Mouse (Mus musculus) hindbrain, embryonic 14.5 days (tissue): ENCODE data around the gene Grb7. TPM values are rescaled to one million over a fixed set of nuclear protein-coding genes. Genes with fewer than 3 reads are reported as not detected.

Experiments used
- ATAC-seq: fragments of 200-750 bp; cut with Nextera tagmentation; 2 replicates; pipeline ENCODE4 v1.8.0; 2017; ENCODE audit warnings: moderate number of reproducible peaks, mild to moderate bottlenecking, moderate TSS enrichment, moderate library complexity; ENCODE audit not compliant: low FRiP score
- DNase-seq: peaks from one replicate; pipeline ENCODE4 v3.0.0-alpha.2; 2015; ENCODE audit warnings: low spot score
- H3K27ac ChIP-seq: fragments of 300-500 bp; sonication (generic); 2 replicates; pipeline ENCODE4 v1.5.1; 2014; ENCODE audit warnings: mild to moderate bottlenecking, moderate library complexity
- H3K27me3 ChIP-seq: fragments of 300-500 bp; sonication (generic); 2 replicates; pipeline ENCODE4 v1.6.1; 2014; ENCODE audit warnings: mild to moderate bottlenecking, low read length, mixed read lengths; ENCODE audit not compliant: control insufficient read depth, insufficient read depth
- H3K36me3 ChIP-seq: fragments of 300-500 bp; sonication (generic); replicated peaks from 2 replicates; pipeline ENCODE4 v1.6.1; 2014; ENCODE audit not compliant: control insufficient read depth, insufficient read depth
- H3K4me1 ChIP-seq: fragments of 300-500 bp; sonication (generic); replicated peaks from 2 replicates; pipeline ENCODE4 v1.6.1; 2014; ENCODE audit warnings: antibody characterized with exemption, low read length, mixed read lengths; ENCODE audit not compliant: control insufficient read depth, insufficient read depth
- H3K4me2 ChIP-seq: fragments of 300-500 bp; sonication (generic); replicated peaks from 2 replicates; pipeline ENCODE4 v1.6.1; 2014; ENCODE audit warnings: mild to moderate bottlenecking, moderate library complexity
- H3K4me3 ChIP-seq: fragments of 300-500 bp; sonication (generic); replicated peaks from 2 replicates; pipeline ENCODE4 v1.5.1; 2014; ENCODE audit warnings: mild to moderate bottlenecking, low read length
- H3K9ac ChIP-seq: fragments of 300-500 bp; sonication (generic); 2 replicates; pipeline ENCODE4 v1.6.1; 2014
- H3K9me3 ChIP-seq: fragments of 300-500 bp; sonication (generic); 2 replicates; pipeline ENCODE4 v1.6.1; 2016; ENCODE audit warnings: low read length; ENCODE audit not compliant: control insufficient read depth
- whole genome bisulfite sequencing: fragments of 180-500 bp; shearing (Covaris S2); extraction: QIAGEN DNeasy Blood & Tissue Kit; methylation state at CpG from one replicate; pipeline ENCODE4 v1.1.7; 2014; 5-methylcytosine and 5-hydroxymethylcytosine counted together
- polyA plus RNA-seq: library from polyadenylated mRNA; unstranded; fragments of >200 nt; fragmentation: Nextera tagmentation; extraction: Ambion mirVana; gene quantifications from 2 replicates; pipeline ENCODE4 v1.2.1, GENCODE M21; 2014

The Grb7 gene
- polyA plus RNA-seq, 1 experiment from 2014 or later: 1.1 TPM

DNA sequence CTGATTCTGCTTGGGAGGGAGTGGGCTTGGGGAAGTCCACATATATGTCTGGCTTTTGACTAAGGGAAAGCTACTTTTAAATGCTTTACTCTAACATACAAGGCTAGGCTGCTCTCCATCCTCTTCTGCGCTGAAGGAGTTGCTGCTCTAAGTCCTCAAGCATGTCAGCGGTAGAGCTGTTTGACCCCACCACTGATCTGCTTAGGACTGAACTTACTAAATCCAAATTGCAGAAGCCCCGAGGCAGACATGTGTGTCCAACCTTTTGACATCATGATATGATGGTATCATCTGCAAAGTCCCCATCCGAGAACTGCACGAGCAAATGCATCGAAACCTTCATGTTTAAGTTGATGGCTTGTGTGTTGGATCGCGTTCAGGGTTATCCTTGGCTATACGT is 13.7 kb downstream of the Grb7 start:
- WGBS: 81% methylated on average over 9 of the region's 9 CpGs
- Histone ChIP-seq H3K36me3 (no peaks in the 10 kb centered on the region), H3K4me1 (peaks cover 7% of the 10 kb centered on the region), H3K9ac (no peak overlapping the region), H3K4me3 (no peak overlapping the region), H3K4me2 (no peak overlapping the region), H3K27ac (no peak overlapping the region), H3K27me3 (peaks cover 28% of the 10 kb centered on the region), H3K9me3 (no peaks in the 10 kb centered on the region)
- DNase-seq (no peak), ATAC-seq (no peak)

GRCm38 (mm10) chr11:98461109-98461720 is 15.0 kb downstream of the Grb7 start:
- H3K36me3 ChIP-seq: no peaks in the 10 kb centered on the region
- H3K27ac ChIP-seq: no peak overlapping the region
- H3K4me3 ChIP-seq: no peak overlapping the region
- ATAC-seq (no peak), DNase-seq (no peak)
- 65% methylated on average over 6 of the region's 6 CpGs for WGBS
- peaks cover 28% of the 10 kb centered on the region for H3K27me3 ChIP-seq
- H3K9me3 ChIP-seq: no peaks in the 10 kb centered on the region
- no peak overlapping the region for H3K4me2 ChIP-seq
- H3K9ac ChIP-seq: no peak overlapping the region
- peaks cover 7% of the 10 kb centered on the region for H3K4me1 ChIP-seq

- H3K27ac ChIP-seq: no peak overlapping the region
- ATAC-seq (no peak), DNase-seq (no peak)
- H3K27me3 ChIP-seq: peaks cover 28% of the 10 kb centered on the region
- H3K9ac ChIP-seq: no peak overlapping the region
- no peaks in the 10 kb centered on the region for H3K9me3 ChIP-seq
- H3K4me1 ChIP-seq: peaks cover 7% of the 10 kb centered on the region; the same call in 1 of the 2 replicates
- H3K36me3 ChIP-seq: no peaks in the 10 kb centered on the region
- no peak overlapping the region for H3K4me3 ChIP-seq
- H3K4me2 ChIP-seq: no peak overlapping the region
- WGBS: 92% methylated on average over 6 of the region's 6 CpGs
Measured at GRCm38 (mm10) chr11:98462255-98462654, 16.1 kb downstream of the Grb7 start.

DNA sequence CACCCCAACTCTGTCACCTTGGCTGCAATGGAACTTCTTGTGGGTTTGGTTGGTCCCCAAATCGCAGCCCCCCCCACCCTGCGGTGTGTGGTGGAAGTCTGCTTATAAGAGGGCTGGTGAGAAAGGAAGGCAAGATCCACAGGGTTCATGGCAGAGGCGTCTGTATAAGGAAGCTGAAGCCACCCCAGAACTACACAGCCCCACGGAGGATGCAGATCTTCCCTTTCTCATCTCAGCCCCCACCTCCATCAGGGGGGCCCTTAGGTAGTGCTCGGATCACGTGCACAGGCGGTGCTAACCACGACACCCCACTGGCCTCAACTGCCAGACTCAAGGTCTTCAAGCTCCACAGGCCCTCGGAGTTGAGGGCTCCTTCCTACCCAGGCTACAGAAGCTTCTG is 17.7 kb downstream of the Grb7 start:
- Histone ChIP-seq H3K4me1 (no peaks in the 10 kb centered on the region), H3K4me2 (no peak overlapping the region), H3K27ac (no peak overlapping the region), H3K4me3 (no peak overlapping the region), H3K9ac (no peak overlapping the region), H3K36me3 (no peaks in the 10 kb centered on the region), H3K9me3 (no peaks in the 10 kb centered on the region), H3K27me3 (peaks cover 18% of the 10 kb centered on the region)
- ATAC-seq (no peak), DNase-seq (no peak)
- 83% methylated on average over 9 of the region's 9 CpGs for WGBS

DNA sequence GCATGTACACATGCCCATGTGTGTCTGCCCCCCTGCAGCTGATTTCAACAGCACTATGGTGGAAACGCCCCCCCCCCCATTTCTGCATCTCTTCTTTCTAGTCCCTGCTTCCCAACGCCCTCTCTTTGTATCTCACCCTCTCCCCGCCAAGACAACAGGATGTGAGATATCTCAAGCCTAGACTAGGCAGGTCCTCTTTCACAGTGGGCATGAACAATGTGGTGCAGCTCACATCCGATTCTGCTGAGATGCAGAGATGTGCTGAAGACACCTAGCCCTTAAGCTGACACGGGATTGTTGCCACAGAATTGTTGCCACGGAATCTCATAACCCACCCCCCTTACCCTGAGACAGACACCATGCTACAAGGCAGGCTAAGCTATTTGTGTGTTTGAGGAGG is 18.3 kb downstream of the Grb7 start:
- H3K9ac ChIP-seq: no peak overlapping the region
- 88% methylated on average over 6 of the region's 6 CpGs for WGBS
- H3K4me1 ChIP-seq: no peaks in the 10 kb centered on the region
- H3K4me3 ChIP-seq: no peak overlapping the region
- ATAC-seq: no peak
- H3K27ac ChIP-seq: no peak overlapping the region
- peaks cover 12% of the 10 kb centered on the region for H3K27me3 ChIP-seq
- DNase-seq: no peak
- H3K9me3 ChIP-seq: no peaks in the 10 kb centered on the region
- H3K4me2 ChIP-seq: no peak overlapping the region
- no peaks in the 10 kb centered on the region for H3K36me3 ChIP-seq

DNA sequence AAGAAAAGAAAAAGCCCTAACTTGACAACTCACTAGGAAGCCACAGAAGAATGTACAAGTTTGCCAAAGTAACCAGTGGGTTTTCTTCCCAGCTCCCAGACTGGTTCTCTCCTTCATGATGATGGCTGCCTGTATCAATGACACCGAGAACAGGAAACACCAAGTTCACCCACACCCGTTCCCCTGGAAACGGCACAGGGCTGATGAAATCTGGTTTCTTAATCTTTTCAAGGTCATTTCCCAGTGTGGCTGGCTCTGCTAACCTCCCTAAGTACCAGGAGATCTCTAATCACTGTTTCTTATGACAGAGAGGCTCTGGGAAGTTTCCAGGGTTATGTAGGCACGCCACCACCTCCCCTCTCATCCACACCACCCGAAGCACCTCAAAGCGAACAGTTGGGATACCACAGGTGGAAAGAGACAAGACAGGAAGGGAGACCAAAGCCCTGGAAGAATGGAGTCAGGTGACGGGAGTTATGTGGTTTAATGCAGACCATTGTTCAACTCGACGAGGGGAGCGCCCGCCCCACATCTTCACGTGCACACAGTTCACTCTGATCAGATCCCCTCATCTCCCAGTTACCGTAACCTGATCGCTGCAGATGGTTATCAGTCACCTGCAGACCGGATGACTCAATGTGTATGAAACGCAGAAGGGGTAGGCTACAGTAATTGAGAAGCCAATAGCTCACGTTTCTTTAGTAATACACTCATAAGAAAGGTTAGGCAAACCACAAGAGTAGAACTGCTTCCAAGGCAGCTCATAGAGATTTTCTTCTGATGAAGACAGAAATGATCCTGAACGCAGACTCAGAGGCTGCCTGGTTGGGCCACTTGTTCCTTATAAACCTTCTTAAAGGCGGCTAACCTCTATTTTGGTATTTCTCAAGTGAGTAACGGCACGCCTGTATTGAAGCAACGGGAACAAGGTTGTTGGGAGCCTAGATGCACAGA is 23.8 kb downstream of the Grb7 start:
- Histone ChIP-seq H3K4me2 (no peak overlapping the region), H3K27ac (no peak overlapping the region)

DNA sequence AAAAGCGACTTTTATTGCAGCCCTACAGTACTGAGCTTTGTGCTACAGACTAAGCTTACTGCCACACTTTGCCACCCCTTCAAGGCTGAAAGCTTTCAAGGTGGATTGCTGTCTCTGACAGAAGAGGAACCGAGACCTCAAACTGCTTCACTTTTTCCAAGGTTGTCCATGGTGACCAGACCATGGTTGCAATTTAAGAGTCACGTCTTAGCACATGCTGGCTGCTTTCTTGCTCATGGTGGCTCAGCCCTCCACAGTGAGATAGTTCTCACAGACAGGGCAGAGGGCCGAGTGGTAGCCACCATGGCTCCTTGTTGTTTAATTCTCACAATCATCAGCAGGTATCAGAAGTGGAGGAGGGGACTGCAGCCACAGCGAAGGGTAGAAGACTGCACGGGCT is 24.6 kb downstream of the Grb7 start:
- Histone ChIP-seq H3K4me2 (no peak overlapping the region), H3K9ac (no peak overlapping the region), H3K27me3 (no peaks in the 10 kb centered on the region), H3K4me3 (no peak overlapping the region), H3K9me3 (no peaks in the 10 kb centered on the region), H3K27ac (no peak overlapping the region), H3K36me3 (no peaks in the 10 kb centered on the region), H3K4me1 (no peaks in the 10 kb centered on the region)
- no peak for DNase-seq
- WGBS: 82% methylated on average over 6 of the region's 6 CpGs
- no peak for ATAC-seq

More for the DNA sequence above, 23.8 kb downstream of the Grb7 start:
- DNase-seq: no peak
- Histone ChIP-seq H3K9ac (no peak overlapping the region), H3K27me3 (no peaks in the 10 kb centered on the region), H3K4me1 (no peaks in the 10 kb centered on the region), H3K9me3 (no peaks in the 10 kb centered on the region), H3K36me3 (no peaks in the 10 kb centered on the region), H3K4me3 (no peak overlapping the region)
- no peak for ATAC-seq
- WGBS: 85% methylated on average over 22 of the region's 22 CpGs

GRCm38 (mm10) chr11:98472696-98473095 is 26.5 kb downstream of the Grb7 start:
- no peaks in the 10 kb centered on the region for H3K27me3 ChIP-seq
- WGBS: 30% methylated on average over 4 of the region's 4 CpGs
- no peaks in the 10 kb centered on the region for H3K9me3 ChIP-seq
- H3K4me1 ChIP-seq: no peaks in the 10 kb centered on the region
- H3K36me3 ChIP-seq: no peaks in the 10 kb centered on the region
- ATAC-seq (no peak), DNase-seq (no peak)
- no peak overlapping the region for H3K9ac ChIP-seq
- H3K4me2 ChIP-seq: no peak overlapping the region
- H3K27ac ChIP-seq: no peak overlapping the region
- no peak overlapping the region for H3K4me3 ChIP-seq

DNA sequence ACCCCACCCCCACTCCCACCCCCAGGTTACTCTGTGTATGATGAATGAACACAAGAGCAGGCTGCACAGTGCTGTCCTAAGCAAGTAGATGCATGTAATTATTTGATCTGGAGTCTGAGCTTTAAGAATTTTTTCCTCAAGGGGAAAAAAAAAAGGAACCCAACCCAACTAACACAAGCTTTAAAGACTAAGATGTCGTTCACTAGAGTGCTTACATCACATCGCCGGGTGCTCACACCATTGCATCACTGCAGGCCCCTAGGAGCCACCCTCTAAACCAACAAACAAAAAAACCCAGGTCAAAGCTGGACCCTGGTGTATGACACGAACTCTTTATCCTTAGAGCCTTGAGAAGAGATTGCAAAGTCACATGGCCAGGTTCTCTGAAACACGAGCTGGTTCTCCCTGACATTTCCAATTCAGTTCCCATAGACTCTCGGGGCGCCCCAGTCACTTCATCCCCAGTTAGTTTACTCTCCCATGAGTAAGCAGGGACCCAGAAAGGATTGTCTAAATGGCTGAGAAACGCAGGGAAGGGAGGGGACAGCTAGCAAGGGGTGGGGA is 27.8 kb downstream of the Grb7 start:
- 59% methylated on average over 8 of the region's 8 CpGs for WGBS
- Histone ChIP-seq H3K4me2 (no peak overlapping the region), H3K27ac (no peak overlapping the region), H3K9me3 (no peaks in the 10 kb centered on the region), H3K4me1 (no peaks in the 10 kb centered on the region), H3K9ac (no peak overlapping the region), H3K36me3 (no peaks in the 10 kb centered on the region), H3K27me3 (no peaks in the 10 kb centered on the region), H3K4me3 (no peak overlapping the region)
- no peak for DNase-seq
- ATAC-seq: no peak
